Mouse (Mus musculus): ENCODE measurements at regions not wholly inside any gene's neighbourhood (a gene's known extent, or its start where the extent isn't known, plus 50 kb on each side); places are given as distances from the start of the nearest gene placed in this dataset.

DNA sequence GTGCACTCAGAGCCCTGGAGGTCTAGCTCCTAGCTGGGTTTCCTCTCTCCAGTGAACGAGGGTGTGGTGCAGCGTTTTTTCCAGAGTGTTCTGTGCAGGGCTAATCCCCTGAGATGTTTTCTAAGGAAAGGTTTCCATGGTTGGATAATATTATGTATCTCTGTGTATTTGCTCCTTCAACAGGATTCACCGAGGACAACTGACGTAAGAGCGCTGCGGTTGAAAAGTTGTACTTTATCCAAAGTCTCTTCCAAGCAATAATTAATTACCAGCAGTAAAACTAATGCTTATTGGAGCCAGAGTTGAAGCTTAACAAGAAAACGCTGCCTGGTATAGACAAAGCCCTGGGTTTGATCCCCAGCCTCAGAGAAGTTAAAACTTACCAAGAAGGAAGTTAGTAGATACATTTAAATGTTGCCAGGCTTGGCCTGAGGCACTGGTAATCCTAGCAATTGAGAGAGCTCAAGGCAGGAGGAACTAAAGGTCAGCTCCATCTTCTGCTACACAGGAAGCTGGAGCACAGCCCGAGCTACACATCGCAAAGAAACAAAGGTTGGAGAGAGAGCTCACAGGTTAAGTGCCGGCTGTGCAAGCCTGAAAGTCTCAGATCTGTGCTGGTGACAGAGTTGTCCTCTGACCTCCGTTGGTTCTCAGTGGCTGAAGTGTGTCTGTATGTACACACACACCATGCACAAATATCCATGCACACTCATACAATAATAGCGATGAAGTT lies 51.2 kb upstream of the Rap1b start:
- Histone ChIP-seq H3K27ac (replicated peaks; ENCODE audit: low read depth, low read length) (no peak overlapping the region), H3K4me2 (replicated peaks; ENCODE audit: low read depth, low read length, severe bottlenecking) (no peak overlapping the region), H3K4me3 (replicated peaks; ENCODE audit: low read length) (no peak overlapping the region), H3K36me3 (ENCODE audit: control insufficient read depth, insufficient read depth, low read length) (no peaks in the 10 kb centered on the region), H3K9me3 (ENCODE audit: control insufficient read depth, low read length) (no peaks in the 10 kb centered on the region), H3K27me3 (ENCODE audit: control insufficient read depth, insufficient read depth, low read length) (no peaks in the 10 kb centered on the region), H3K4me1 (ENCODE audit: control insufficient read depth, insufficient read depth, low read length) (peaks cover 5% of the 10 kb centered on the region), H3K9ac (ENCODE audit: low read depth, low read length, severe bottlenecking) (no peak overlapping the region)
- WGBS: 54% methylated on average over 12 of the region's 12 CpGs
- TF ChIP-seq POLR2A (IDR thresholded peaks at IDR 0.05; ENCODE audit: borderline replicate concordance, extremely low read depth, insufficient read depth, insufficient read length): no peak
- DNase-seq (ENCODE audit: low spot score): peak; percentile 17
- peak; percentile 34; the same call in 1 of the 2 replicates for ATAC-seq (ENCODE audit: low FRiP score, low read depth)

DNA sequence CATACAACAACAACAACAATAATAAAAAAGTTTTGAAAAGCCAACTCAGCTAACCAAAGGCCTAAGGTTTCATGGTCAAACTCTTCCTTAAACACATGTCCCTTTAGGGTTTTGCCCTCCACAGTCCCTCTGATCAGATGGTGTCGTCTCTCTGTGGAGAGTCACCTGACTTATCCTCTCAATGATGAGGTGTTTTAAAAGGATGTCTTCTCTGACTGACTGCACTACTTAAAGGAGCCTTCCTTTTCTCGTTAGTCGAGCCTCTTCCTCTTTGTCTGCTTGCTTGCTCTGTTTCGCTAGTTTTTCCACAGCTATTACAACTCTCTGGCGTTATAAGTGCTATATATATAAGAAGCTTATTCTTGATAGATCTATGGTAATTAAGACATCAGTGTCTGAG lies 51.9 kb upstream of the Rap1b start:
- H3K4me1 ChIP-seq (ENCODE audit: control insufficient read depth, insufficient read depth, low read length): peaks cover 5% of the 10 kb centered on the region
- no peak for ATAC-seq (ENCODE audit: low FRiP score, low read depth)
- no peaks in the 10 kb centered on the region for H3K36me3 ChIP-seq (ENCODE audit: control insufficient read depth, insufficient read depth, low read length)
- no peak for DNase-seq (ENCODE audit: low spot score)
- no peak overlapping the region for H3K4me2 ChIP-seq (replicated peaks; ENCODE audit: low read depth, low read length, severe bottlenecking)
- no peak overlapping the region for H3K4me3 ChIP-seq (replicated peaks; ENCODE audit: low read length)
- TF ChIP-seq POLR2A (IDR thresholded peaks at IDR 0.05; ENCODE audit: borderline replicate concordance, extremely low read depth, insufficient read depth, insufficient read length): no peak
- H3K9ac ChIP-seq (ENCODE audit: low read depth, low read length, severe bottlenecking): no peak overlapping the region
- H3K9me3 ChIP-seq (ENCODE audit: control insufficient read depth, low read length): no peaks in the 10 kb centered on the region
- H3K27ac ChIP-seq (replicated peaks; ENCODE audit: low read depth, low read length): no peak overlapping the region
- WGBS: 78% methylated on average over 5 of the region's 5 CpGs
- H3K27me3 ChIP-seq (ENCODE audit: control insufficient read depth, insufficient read depth, low read length): no peaks in the 10 kb centered on the region

DNA sequence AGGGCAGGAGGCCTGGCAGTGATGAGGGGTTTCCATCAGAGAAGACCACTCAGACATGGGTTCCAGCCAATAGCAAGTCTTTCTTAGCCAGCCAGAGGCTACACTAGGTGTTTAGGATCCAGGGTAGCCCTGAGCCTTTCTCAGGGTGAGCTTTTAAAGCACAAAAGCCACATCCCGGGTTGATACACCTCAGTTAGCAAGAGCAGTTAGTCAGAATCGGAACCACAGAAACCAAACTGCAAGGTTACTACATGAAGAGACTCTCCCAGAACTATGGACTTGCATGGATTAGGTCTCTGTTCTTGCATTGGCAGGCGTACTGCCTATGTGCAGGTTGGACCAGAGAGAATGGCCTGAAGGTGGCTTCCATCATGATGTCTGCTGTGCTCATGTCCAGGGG lies 52.6 kb upstream of the Rap1b start:
- Histone ChIP-seq H3K9me3 (ENCODE audit: control insufficient read depth, low read length) (no peaks in the 10 kb centered on the region), H3K36me3 (ENCODE audit: control insufficient read depth, insufficient read depth, low read length) (no peaks in the 10 kb centered on the region), H3K4me2 (replicated peaks; ENCODE audit: low read depth, low read length, severe bottlenecking) (no peak overlapping the region), H3K27me3 (ENCODE audit: control insufficient read depth, insufficient read depth, low read length) (no peaks in the 10 kb centered on the region), H3K27ac (replicated peaks; ENCODE audit: low read depth, low read length) (no peak overlapping the region), H3K9ac (ENCODE audit: low read depth, low read length, severe bottlenecking) (no peak overlapping the region), H3K4me1 (ENCODE audit: control insufficient read depth, insufficient read depth, low read length) (peaks cover 5% of the 10 kb centered on the region), H3K4me3 (replicated peaks; ENCODE audit: low read length) (no peak overlapping the region)
- TF ChIP-seq POLR2A (IDR thresholded peaks at IDR 0.05; ENCODE audit: borderline replicate concordance, extremely low read depth, insufficient read depth, insufficient read length): no peak
- ATAC-seq (ENCODE audit: low FRiP score, low read depth) (no peak), DNase-seq (ENCODE audit: low spot score) (no peak)
- 88% methylated on average over 3 of the region's 3 CpGs for WGBS

DNA sequence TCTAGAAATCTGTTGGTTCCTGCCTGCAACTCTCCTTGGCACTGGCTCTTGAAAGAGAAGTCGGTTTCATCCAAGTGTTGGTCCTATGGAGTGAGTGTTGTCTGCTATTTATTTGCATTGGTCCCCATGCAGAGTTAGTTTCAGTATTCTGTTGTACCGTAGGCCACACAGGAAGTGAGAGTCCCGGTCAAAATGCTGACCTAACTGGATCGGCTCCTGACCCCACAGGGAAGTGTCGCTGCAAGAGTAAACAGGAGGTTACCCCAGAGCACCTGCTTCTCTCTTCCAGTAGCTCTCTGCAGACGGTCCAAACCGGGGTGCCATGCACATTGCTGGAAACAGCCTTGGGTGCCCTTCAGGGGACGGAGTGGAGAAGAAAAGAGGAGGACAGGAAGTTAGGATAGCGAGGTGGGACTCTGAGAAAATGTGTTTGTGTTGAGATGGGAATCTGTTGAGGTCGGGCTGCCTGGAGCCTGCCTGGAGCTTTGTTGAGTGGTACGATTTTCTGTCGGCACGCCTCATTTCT lies 53.6 kb upstream of the Rap1b start:
- Histone ChIP-seq H3K27me3 (ENCODE audit: control insufficient read depth, insufficient read depth, low read length) (no peaks in the 10 kb centered on the region), H3K4me2 (replicated peaks; ENCODE audit: low read depth, low read length, severe bottlenecking) (no peak overlapping the region), H3K9ac (ENCODE audit: low read depth, low read length, severe bottlenecking) (no peak overlapping the region), H3K27ac (replicated peaks; ENCODE audit: low read depth, low read length) (no peak overlapping the region), H3K9me3 (ENCODE audit: control insufficient read depth, low read length) (no peaks in the 10 kb centered on the region), H3K4me3 (replicated peaks; ENCODE audit: low read length) (no peak overlapping the region), H3K4me1 (ENCODE audit: control insufficient read depth, insufficient read depth, low read length) (peaks cover 5% of the 10 kb centered on the region), H3K36me3 (ENCODE audit: control insufficient read depth, insufficient read depth, low read length) (no peaks in the 10 kb centered on the region)
- no peak for ATAC-seq (ENCODE audit: low FRiP score, low read depth)
- DNase-seq (ENCODE audit: low spot score): no peak
- 70% methylated on average over 13 of the region's 13 CpGs for WGBS
- TF ChIP-seq POLR2A (IDR thresholded peaks at IDR 0.05; ENCODE audit: borderline replicate concordance, extremely low read depth, insufficient read depth, insufficient read length): no peak

GRCm38 (mm10) chr10:117905666-117906266 lies 59.9 kb upstream of the Rap1b start:
- DNase-seq (ENCODE audit: low spot score): peak; percentile 30

More at GRCm38 (mm10) chr10:117905666-117906266, 59.9 kb upstream of the Rap1b start:
- 13% methylated on average over 27 of the region's 27 CpGs for WGBS
- 0 out of 2 replicates have a peak, but pooled peaks have one; percentile 37 for TF ChIP-seq POLR2A (IDR thresholded peaks at IDR 0.05; ENCODE audit: borderline replicate concordance, extremely low read depth, insufficient read depth, insufficient read length)
- peaks cover 14% of the 10 kb centered on the region for H3K4me1 ChIP-seq (ENCODE audit: control insufficient read depth, insufficient read depth, low read length)
- H3K4me2 ChIP-seq (replicated peaks; ENCODE audit: low read depth, low read length, severe bottlenecking): peak overlapping the region; percentile 76
- H3K36me3 ChIP-seq (ENCODE audit: control insufficient read depth, insufficient read depth, low read length): no peaks in the 10 kb centered on the region
- H3K27me3 ChIP-seq (ENCODE audit: control insufficient read depth, insufficient read depth, low read length): no peaks in the 10 kb centered on the region
- peak; percentile 51; the same call in 1 of the 2 replicates for ATAC-seq (ENCODE audit: low FRiP score, low read depth)
- peak overlapping the region; percentile 37 for H3K4me3 ChIP-seq (replicated peaks; ENCODE audit: low read length)
- H3K9ac ChIP-seq (ENCODE audit: low read depth, low read length, severe bottlenecking): peak overlapping the region; percentile 57
- peak overlapping the region; percentile 77 for H3K27ac ChIP-seq (replicated peaks; ENCODE audit: low read depth, low read length)
- no peaks in the 10 kb centered on the region for H3K9me3 ChIP-seq (ENCODE audit: control insufficient read depth, low read length)

Data from limb, embryonic 14.5 days (tissue).